In the genomic region with DNA sequence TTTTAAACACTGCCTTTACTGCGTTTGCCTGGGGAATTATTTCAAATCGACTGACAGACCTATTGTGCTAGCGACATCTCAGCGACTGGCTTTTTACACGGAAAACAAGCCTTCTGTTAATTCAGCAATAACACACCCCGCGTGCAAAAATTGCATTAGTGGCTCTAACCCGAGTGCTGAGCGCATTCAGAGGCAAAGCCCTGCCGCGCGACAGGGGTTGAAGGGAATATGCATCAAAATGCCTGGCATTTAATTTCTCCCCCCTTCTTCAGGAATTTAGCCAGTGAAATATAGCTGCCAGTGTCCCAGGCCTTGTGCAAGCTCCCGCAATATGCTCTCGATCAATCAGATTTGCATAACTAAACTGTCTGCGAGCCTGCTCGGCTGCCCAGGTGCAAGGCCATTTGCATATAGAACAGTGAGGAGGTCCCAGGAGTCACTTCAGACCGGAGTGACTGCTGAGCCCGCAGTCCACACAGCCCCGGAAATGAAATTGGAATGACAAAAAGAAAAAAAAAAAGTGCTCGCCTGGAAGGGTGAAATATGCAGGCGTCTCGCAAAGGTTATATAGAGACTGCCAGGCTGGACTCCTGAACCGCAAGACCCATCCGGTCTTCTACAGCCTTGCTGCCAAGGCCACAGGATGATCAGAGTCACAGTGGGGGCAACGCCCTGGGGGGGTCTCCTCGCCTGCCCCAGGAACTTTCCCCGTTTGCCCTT, we compare ENCODE assay signal across 8 mouse cellular contexts.
DNase-seq lines count a peak whose midpoint lies in the region; ATAC-seq and TF ChIP-seq lines count a peak whose summit lies in the region.

No protein-coding gene starts in this region.

- H3K27ac ChIP-seq in forebrain, embryonic 15.5 days (replicated peaks) = peak overlapping the region; percentile 81
- H3K27ac ChIP-seq in limb, embryonic 13.5 days = no peak overlapping the region
- H3K27ac ChIP-seq in olfactory bulb, adult 2 months (ENCODE audit: insufficient read depth, low read depth, low read length) = no peak overlapping the region

- H3K9ac ChIP-seq in forebrain, embryonic 15.5 days (replicated peaks) = peak overlapping the region; percentile 47
- H3K9ac ChIP-seq in limb, embryonic 13.5 days = peak overlapping the region; percentile 61; the same call in 1 of the 2 replicates

- no peak for TF ChIP-seq CTCF in olfactory bulb, adult 2 months (IDR thresholded peaks at IDR 0.05; ENCODE audit: insufficient read depth, low read depth, low read length)

- H3K9me3 ChIP-seq in forebrain, embryonic 15.5 days = no peaks in the 10 kb centered on the region
- H3K9me3 ChIP-seq in limb, embryonic 13.5 days = no peaks in the 10 kb centered on the region

- DNase-seq in cerebellum, adult 8-10 months = peak; percentile 39
- DNase-seq in cerebellum, adult 9-10 months = no peak
- peak; percentile 95 for DNase-seq in ES-CJ7 (ENCODE audit: low read depth, low spot score)
- DNase-seq in left cerebral cortex, postnatal 14 days (ENCODE audit: low spot score in 2 of 2) = no peak
- no peak for DNase-seq in right cerebral cortex, postnatal 36 days (ENCODE audit: low spot score in 2 of 2)

- no peak for TF ChIP-seq POLR2A in olfactory bulb, adult 2 months (IDR thresholded peaks at IDR 0.05; ENCODE audit: insufficient read depth, low read depth, low read length)

- no peaks in the 10 kb centered on the region for H3K36me3 ChIP-seq in forebrain, embryonic 15.5 days
- H3K36me3 ChIP-seq in limb, embryonic 13.5 days = no peaks in the 10 kb centered on the region

- H3K4me2 ChIP-seq in forebrain, embryonic 15.5 days (replicated peaks) = peak overlapping the region; percentile 76
- peak overlapping the region; percentile 85 for H3K4me2 ChIP-seq in limb, embryonic 13.5 days (replicated peaks)

- H3K4me1 ChIP-seq in forebrain, embryonic 15.5 days = peaks cover 30% of the 10 kb centered on the region
- H3K4me1 ChIP-seq in limb, embryonic 13.5 days = peaks cover 11% of the 10 kb centered on the region
- peaks cover 15% of the 10 kb centered on the region for H3K4me1 ChIP-seq in olfactory bulb, adult 2 months (ENCODE audit: control insufficient read depth, insufficient read depth, low read length)

- intact Hi-C loops in left cerebral cortex, postnatal 14 days (cut with DNase I) = no loop called here

- WGBS in forebrain, embryonic 15.5 days = 6% methylated on average over 27 of the region's 27 CpGs
- 4% methylated on average over 27 of the region's 27 CpGs for WGBS in limb, embryonic 13.5 days
- WGBS in olfactory bulb, adult 2 months = 29% methylated on average over 27 of the region's 27 CpGs

- H3K27me3 ChIP-seq in forebrain, embryonic 15.5 days = no peaks in the 10 kb centered on the region
- peaks cover 74% of the 10 kb centered on the region for H3K27me3 ChIP-seq in limb, embryonic 13.5 days

- ATAC-seq in forebrain, embryonic 15.5 days (replicated peaks) = 0 out of 2 replicates have a peak, but pooled peaks have one; percentile 18
- ATAC-seq in limb, embryonic 13.5 days (ENCODE audit: low FRiP score, low read depth) = no peak

- H3K4me3 ChIP-seq in forebrain, embryonic 15.5 days = peak overlapping the region; percentile 42
- peak overlapping the region; percentile 48 for H3K4me3 ChIP-seq in limb, embryonic 13.5 days
- H3K4me3 ChIP-seq in olfactory bulb, adult 2 months (ENCODE audit: insufficient read depth, low read depth, low read length) = peak overlapping the region; percentile 58; the same call in 1 of the 2 replicates

Comparison
In these comparisons a context has a peak if more than half of its experiments do, and no peak if none do; other contexts are left out.
1. DNase-seq: peak in cerebellum, adult 8-10 months (single experiment) and ES-CJ7 (single experiment); none in cerebellum, adult 9-10 months (single experiment), left cerebral cortex, postnatal 14 days (0 of 2) and right cerebral cortex, postnatal 36 days (0 of 2).
2. Peak in every context shown above with its lines, with median percentiles within 50 percentile points of each other: H3K4me3 ChIP-seq.